Mouse (Mus musculus): ENCODE results near the gene Pkn1.

Gene Pkn1

GRCm38 (mm10) chr8:83681099-83681498, 17.9 kb downstream of the Pkn1 start:
- DNase-seq, result peak; percentile 63

- DNase-seq, result no peak
Measured at GRCm38 (mm10) chr8:83680603-83681002, 18.4 kb downstream of the Pkn1 start.

- no peak for DNase-seq
Measured at GRCm38 (mm10) chr8:83679866-83680265, 19.1 kb downstream of the Pkn1 start.

DNA sequence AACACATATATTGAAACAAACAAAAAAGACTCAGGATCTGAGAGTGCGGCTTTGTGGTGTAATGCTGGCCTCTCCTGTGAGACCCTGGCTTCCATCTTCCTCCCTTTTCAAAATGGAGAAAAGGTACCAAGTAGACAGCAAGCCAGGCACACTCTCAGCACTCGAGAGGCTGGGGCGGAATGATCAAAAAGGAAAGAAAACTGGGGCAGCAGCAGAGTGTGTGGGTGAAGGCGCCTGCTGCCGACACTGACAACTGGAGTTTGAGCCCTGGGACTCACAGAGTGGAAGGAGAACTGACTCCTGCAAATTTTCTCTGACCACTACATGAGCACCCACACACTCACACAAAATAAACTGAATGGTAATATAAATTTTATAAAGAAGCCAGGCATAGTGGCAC, 24.5 kb downstream of the Pkn1 start:
- no peak for DNase-seq

DNA sequence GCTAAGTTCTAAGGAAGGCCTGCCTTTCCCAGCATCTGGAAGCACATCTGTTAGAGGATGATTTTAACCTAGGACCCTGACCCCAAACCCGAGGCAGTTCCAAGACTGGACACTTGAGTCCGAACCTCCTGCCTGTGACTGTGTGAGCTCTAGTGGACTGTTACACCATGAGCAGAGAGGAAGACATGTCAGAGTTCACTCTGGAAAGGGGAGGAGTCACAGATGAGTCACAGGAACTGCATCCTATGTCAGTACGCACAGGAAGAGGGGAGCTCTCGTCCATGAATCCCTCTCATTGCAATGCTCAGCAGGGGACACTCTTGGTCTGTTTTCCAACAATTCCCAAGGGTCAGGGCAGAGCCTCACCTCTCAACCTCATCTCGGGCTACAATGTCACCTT, 26.0 kb downstream of the Pkn1 start:
- no peak for DNase-seq

GRCm38 (mm10) chr8:83669013-83669412, 30.0 kb downstream of the Pkn1 start:
- DNase-seq, result no peak

DNA sequence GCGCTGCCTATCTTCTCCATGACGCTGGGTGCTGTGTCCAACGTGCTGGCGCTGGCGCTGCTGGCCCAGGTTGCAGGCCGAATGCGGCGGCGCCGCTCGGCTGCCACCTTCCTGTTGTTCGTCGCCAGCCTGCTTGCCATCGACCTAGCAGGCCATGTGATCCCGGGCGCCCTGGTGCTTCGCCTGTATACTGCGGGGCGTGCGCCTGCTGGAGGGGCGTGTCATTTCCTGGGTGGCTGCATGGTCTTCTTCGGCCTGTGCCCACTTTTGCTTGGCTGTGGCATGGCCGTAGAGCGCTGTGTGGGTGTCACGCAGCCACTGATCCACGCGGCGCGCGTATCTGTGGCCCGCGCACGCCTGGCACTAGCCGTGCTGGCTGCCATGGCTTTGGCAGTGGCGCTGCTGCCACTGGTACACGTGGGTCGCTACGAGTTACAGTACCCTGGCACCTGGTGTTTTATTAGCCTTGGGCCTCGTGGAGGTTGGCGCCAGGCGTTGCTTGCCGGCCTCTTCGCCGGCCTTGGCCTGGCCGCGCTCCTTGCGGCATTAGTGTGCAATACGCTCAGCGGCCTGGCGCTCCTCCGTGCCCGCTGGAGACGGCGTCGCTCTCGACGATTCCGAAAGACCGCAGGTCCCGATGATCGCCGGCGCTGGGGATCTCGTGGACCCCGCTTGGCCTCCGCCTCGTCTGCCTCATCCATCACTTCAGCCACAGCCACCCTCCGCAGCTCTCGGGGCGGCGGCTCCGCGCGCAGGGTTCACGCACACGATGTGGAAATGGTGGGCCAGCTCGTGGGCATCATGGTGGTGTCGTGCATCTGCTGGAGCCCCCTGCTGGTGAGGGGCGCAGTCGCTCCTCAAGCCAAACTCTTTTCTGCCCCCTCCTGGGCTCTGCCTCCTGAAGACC, 30.7 kb downstream of the Pkn1 start:
- peak; percentile 88 for DNase-seq

DNA sequence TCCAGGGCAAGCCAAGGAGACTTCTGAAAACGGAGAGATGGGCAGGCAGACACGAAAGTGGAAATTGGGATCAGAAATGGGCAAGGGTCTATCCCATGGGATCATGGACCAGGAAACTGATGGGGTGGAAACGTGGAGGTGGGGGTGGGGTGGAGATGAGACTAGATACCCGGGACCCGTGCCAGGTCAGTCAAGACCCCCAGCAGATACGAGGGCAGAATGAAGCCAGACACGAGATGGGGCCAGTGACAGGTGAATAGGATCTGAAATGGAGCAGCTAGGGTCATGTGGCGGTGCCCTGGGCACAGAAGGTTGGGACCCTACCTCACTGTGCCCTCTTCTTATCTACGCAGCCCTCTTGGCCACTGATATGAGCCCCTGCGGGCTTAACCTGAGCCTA, 31.5 kb downstream of the Pkn1 start:
- DNase-seq, result no peak

DNA sequence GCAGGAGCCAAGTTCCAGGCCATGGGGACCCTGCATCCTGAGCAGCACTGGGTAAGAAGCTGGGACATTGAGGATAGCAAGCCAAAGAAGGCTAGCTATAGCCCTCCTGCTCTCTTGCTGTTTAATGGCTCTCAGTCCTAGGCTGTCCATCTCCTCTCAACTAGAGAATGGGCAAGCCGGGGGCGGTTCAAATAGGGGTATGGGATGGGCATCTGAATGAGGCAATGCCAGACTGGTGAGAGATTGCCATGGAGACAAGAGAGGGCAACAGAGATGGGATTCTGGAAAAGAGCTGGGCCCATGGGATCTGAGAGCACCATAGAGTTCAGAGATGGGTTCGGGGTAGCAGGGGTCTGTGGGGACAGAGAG, 32.1 kb downstream of the Pkn1 start:
- no peak for DNase-seq

- peak; percentile 84 for DNase-seq
Measured at GRCm38 (mm10) chr8:83665969-83666865, 32.8 kb downstream of the Pkn1 start, which contains the start of gene Ptger1. Ptger1 (plus strand) TSS chr8:83666678.

GRCm38 (mm10) chr8:83664931-83665625, 33.9 kb downstream of the Pkn1 start:
- DNase-seq, result peak; percentile 80

GRCm38 (mm10) chr8:83664096-83664495, 34.9 kb downstream of the Pkn1 start:
- no peak for DNase-seq

GRCm38 (mm10) chr8:83662421-83662826, 36.6 kb downstream of the Pkn1 start:
- peak; percentile 97 for DNase-seq

DNA sequence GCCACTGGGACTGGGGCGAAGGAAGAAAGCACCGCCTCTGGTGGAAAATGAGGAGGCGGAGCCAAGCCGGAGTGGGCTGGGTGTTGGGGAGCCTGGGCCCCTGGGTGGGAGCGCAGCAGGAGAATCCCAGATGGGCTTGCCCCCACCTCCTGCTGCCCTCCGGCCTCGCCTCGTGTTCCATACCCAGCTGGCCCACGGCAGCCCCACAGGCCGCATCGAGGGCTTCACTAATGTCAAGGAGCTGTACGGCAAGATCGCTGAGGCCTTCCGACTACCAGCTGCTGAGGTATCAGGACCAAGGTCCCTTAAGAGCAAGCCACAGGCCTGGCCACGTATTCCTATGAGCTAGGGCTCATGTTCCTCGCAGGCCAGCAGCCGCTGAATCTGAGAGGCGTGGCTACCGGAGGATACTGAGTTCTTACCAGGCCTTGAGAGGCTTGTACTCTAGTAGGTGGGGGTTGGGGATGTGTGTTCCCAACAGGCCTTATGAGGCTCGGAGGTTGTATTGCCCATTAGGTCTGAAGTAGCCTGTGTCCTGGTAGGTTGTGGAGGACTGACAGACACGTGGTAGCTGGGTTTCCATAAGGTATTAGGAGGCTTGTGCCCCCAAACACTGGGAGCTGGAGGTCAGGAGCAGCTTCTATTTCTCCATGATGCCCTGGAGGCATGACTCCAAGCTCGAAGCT, 37.8 kb downstream of the Pkn1 start:
- DNase-seq, result peak; percentile 65

- DNase-seq, result no peak
Measured at GRCm38 (mm10) chr8:83660545-83660944, 38.4 kb downstream of the Pkn1 start.

- DNase-seq, result peak; percentile 78
Measured at GRCm38 (mm10) chr8:83656484-83657246, 42.3 kb downstream of the Pkn1 start.

DNA sequence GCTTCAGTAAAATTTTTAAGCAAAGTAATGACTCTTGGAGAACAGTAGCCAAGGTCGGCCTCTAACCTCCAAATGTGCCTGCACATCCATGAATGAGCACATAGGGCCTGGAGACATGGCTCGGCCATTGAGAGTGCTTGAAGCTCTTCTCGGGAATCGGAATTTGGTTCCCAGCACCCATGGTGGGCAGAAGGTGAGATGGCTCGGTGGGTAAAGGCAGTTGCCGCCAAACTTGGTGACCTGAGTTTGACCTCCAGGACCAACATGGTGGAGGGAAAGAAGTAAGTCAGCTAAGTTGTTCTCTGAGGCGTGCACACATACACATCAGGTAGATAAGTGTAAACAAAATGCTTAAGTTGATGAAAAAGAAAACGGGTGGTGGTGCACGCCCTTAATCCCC, 42.9 kb downstream of the Pkn1 start:
- no peak for DNase-seq

- DNase-seq, result no peak
Measured at GRCm38 (mm10) chr8:83654725-83655124, 44.3 kb downstream of the Pkn1 start.

DNA sequence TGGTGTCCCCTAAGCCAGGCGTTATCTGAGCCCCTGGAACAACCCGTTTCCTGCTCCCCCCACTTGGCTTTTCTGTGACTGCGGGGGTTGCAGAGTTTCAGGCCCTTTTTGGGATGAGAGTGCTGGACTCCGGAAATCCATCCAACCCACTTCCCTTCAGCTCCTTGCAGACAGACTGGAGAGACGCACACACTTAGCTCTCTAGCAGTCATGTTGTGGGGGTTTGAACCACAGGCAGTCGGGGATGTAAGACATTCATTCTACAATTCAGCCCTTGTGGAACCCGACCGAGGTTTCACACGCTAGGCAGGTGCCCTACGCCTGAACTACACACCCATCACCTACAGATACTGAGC, 45.3 kb downstream of the Pkn1 start:
- no peak for DNase-seq

- peak; percentile 59 for DNase-seq
Measured at GRCm38 (mm10) chr8:83652744-83653661, 46.0 kb downstream of the Pkn1 start.
